Mouse (Mus musculus): Measurements from ENCODE around the gene Upk3b. TPM values are rescaled to one million over a fixed set of nuclear protein-coding genes. Genes with fewer than 3 reads are reported as not detected.

Upk3b gene
- polyA plus RNA-seq, 1 experiment from 2014 or later: 6.0 TPM

DNA sequence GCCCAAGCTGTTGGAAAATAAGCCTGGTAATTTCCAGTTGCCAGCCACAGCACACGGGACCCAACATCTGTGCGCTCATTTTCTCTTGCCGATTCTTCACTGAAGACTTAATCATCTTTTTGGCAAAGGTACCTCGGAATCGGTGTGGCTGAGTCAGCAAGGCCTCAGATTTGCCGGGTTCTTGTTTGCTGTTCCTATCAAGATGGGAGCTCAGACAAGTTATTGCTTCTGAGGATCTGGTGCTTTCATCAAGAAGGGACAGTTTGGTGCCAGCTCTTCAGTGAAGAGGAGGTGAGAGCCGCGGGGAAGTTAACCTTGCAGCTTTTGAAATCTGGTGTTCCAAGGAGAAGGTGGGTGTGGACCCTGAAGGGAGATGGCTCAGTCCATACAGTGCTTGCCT, 42.1 kb upstream of the Upk3b start:
- Histone ChIP-seq H3K27me3 (ENCODE audit: insufficient read depth, low read length) (no peaks in the 10 kb centered on the region), H3K9me3 (replicated peaks; ENCODE audit: low read length) (no peaks in the 10 kb centered on the region), H3K4me2 (ENCODE audit: low read length) (peak overlapping the region; percentile 84; the same call in 1 of the 2 replicates), H3K4me1 (replicated peaks; ENCODE audit: insufficient read depth, low read length) (no peaks in the 10 kb centered on the region), H3K4me3 (replicated peaks; ENCODE audit: low read depth, low read length) (no peak overlapping the region), H3K36me3 (ENCODE audit: insufficient read depth, low read length) (peaks cover 21% of the 10 kb centered on the region), H3K27ac (no peak overlapping the region), H3K9ac (ENCODE audit: low read depth, low read length) (0 out of 2 replicates have a peak overlapping the region, but pooled peaks have one; percentile 31)
- DNase-seq (ENCODE audit: low spot score) (no peak), ATAC-seq (replicated peaks; ENCODE audit: low FRiP score, low read depth) (no peak)
- TF ChIP-seq CTCF (IDR thresholded peaks at IDR 0.05; ENCODE audit: low read depth): no peak
- 90% methylated on average over 8 of the region's 8 CpGs for WGBS

DNA sequence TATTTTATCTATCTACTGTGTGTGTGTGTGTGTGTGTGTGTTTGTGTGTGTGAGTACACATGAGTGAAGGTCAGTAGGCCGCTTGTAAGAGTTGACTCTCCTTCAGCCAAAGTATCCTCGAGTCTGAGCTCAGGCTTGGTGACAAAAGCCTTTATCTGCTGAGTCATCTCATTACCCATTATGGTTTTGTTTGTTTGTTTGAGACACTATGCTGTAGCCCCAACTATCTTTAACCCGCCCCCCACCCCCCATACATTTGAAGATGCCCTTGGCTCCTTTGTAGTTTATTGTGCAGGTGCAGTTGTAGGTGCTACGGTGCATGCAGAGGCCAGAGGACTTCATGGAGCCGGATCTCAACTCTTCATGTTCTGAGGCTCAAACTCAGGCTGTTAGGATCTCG, 37.1 kb upstream of the Upk3b start:
- WGBS: 95% methylated on average over 6 of the region's 6 CpGs
- no peak for DNase-seq (ENCODE audit: low spot score)

DNA sequence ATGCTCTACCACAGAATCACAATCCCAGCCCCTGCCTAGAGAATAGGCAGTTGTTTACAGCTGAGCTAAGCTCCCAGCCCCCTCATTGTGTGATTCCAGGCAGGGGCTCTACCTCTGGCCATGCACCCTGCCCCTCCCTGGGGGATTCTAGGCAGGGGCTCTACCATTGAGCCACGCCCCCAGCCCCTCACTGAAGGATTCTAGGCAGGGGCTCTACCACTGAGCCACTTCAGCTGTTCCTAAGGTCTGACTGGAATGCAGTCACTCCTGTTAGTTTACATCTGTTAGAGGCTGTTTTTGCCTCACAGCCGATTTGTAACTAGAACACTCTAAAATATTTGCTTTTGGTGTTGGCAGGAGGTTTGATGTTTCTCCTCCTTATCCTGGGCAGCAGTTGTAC, 36.0 kb upstream of the Upk3b start:
- WGBS: 54% methylated on average over 2 of the region's 2 CpGs
- TF ChIP-seq CTCF (IDR thresholded peaks at IDR 0.05; ENCODE audit: low read depth): no peak
- ATAC-seq (replicated peaks; ENCODE audit: low FRiP score, low read depth): no peak

More for the DNA sequence above, 37.1 kb upstream of the Upk3b start:
- no peak for ATAC-seq (replicated peaks; ENCODE audit: low FRiP score, low read depth)
- Histone ChIP-seq H3K4me2 (ENCODE audit: low read length) (no peak overlapping the region), H3K27ac (no peak overlapping the region), H3K27me3 (ENCODE audit: insufficient read depth, low read length) (no peaks in the 10 kb centered on the region), H3K4me1 (replicated peaks; ENCODE audit: insufficient read depth, low read length) (no peaks in the 10 kb centered on the region; the same call in 1 of the 2 replicates), H3K36me3 (ENCODE audit: insufficient read depth, low read length) (peaks cover 21% of the 10 kb centered on the region), H3K9me3 (replicated peaks; ENCODE audit: low read length) (no peaks in the 10 kb centered on the region), H3K4me3 (replicated peaks; ENCODE audit: low read depth, low read length) (no peak overlapping the region), H3K9ac (ENCODE audit: low read depth, low read length) (no peak overlapping the region)
- TF ChIP-seq CTCF (IDR thresholded peaks at IDR 0.05; ENCODE audit: low read depth): no peak

DNA sequence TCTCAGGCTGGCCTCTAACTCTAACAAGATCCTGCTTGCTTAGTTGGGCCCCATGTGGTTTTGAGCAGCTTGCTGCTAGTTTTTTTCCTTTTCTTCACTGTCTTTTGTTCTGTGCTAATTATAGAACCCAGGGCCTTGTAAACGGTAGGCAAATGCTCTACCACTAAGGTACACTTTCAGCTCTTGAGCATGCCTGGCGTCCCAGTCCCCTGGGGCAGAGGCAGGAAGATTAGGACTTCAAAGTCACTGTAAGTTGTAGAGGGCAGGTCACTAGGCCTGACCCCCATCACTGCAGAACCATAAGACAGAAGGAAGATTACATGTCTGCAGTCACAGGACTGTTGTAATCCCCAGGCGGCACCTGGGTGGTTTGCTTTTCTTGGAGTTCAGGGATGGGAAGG, 35.5 kb upstream of the Upk3b start:
- DNase-seq (ENCODE audit: low spot score) (no peak), ATAC-seq (replicated peaks; ENCODE audit: low FRiP score, low read depth) (no peak)
- H3K4me3 ChIP-seq (replicated peaks; ENCODE audit: low read depth, low read length): no peak overlapping the region
- H3K4me1 ChIP-seq (replicated peaks; ENCODE audit: insufficient read depth, low read length): no peaks in the 10 kb centered on the region; the same call in 1 of the 2 replicates
- no peak overlapping the region for H3K9ac ChIP-seq (ENCODE audit: low read depth, low read length)
- no peak overlapping the region; the same call in 1 of the 2 replicates for H3K27ac ChIP-seq
- no peaks in the 10 kb centered on the region for H3K27me3 ChIP-seq (ENCODE audit: insufficient read depth, low read length)
- WGBS: 26% methylated on average over 3 of the region's 3 CpGs
- H3K36me3 ChIP-seq (ENCODE audit: insufficient read depth, low read length): peaks cover 14% of the 10 kb centered on the region
- no peaks in the 10 kb centered on the region for H3K9me3 ChIP-seq (replicated peaks; ENCODE audit: low read length)
- TF ChIP-seq CTCF (IDR thresholded peaks at IDR 0.05; ENCODE audit: low read depth): no peak
- no peak overlapping the region for H3K4me2 ChIP-seq (ENCODE audit: low read length)

More for the DNA sequence above, 36.0 kb upstream of the Upk3b start:
- Histone ChIP-seq H3K27ac (no peak overlapping the region), H3K9me3 (replicated peaks; ENCODE audit: low read length) (no peaks in the 10 kb centered on the region), H3K36me3 (ENCODE audit: insufficient read depth, low read length) (peaks cover 18% of the 10 kb centered on the region), H3K27me3 (ENCODE audit: insufficient read depth, low read length) (no peaks in the 10 kb centered on the region), H3K4me3 (replicated peaks; ENCODE audit: low read depth, low read length) (no peak overlapping the region), H3K4me2 (ENCODE audit: low read length) (no peak overlapping the region), H3K4me1 (replicated peaks; ENCODE audit: insufficient read depth, low read length) (no peaks in the 10 kb centered on the region; the same call in 1 of the 2 replicates), H3K9ac (ENCODE audit: low read depth, low read length) (no peak overlapping the region)
- DNase-seq (ENCODE audit: low spot score): no peak

DNA sequence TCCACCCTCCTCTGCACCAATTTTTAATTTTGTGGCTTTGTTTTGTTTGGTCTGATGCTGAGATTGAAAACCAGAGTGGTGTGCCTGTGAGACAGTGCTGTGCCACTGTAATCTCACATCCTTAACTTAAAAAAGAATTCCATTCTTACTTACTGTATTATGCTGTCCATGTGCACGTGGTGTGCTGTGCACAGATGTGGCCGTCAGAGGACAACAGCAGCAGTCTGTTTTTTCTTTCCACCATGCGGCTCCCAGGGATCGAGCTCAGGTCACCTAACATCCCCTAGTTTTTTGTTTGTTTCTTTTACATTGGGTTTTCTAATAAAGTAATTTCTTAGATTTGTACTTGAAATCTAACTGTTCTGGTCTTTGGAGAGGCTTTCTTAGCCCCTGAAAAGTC, 33.8 kb upstream of the Upk3b start:
- no peak overlapping the region for H3K4me3 ChIP-seq (replicated peaks; ENCODE audit: low read depth, low read length)
- ATAC-seq (replicated peaks; ENCODE audit: low FRiP score, low read depth) (no peak), DNase-seq (ENCODE audit: low spot score) (no peak)
- H3K27ac ChIP-seq: no peak overlapping the region
- no peaks in the 10 kb centered on the region for H3K9me3 ChIP-seq (replicated peaks; ENCODE audit: low read length)
- no peak overlapping the region for H3K9ac ChIP-seq (ENCODE audit: low read depth, low read length)
- no peak overlapping the region for H3K4me2 ChIP-seq (ENCODE audit: low read length)
- H3K27me3 ChIP-seq (ENCODE audit: insufficient read depth, low read length): no peaks in the 10 kb centered on the region
- no peak for TF ChIP-seq CTCF (IDR thresholded peaks at IDR 0.05; ENCODE audit: low read depth)
- 0 out of 2 replicates have a peak, but pooled peaks cover 3% of the 10 kb centered on the region for H3K36me3 ChIP-seq (ENCODE audit: insufficient read depth, low read length)
- WGBS: 46% methylated on average over 4 of the region's 4 CpGs
- H3K4me1 ChIP-seq (replicated peaks; ENCODE audit: insufficient read depth, low read length): no peaks in the 10 kb centered on the region; the same call in 1 of the 2 replicates

DNA sequence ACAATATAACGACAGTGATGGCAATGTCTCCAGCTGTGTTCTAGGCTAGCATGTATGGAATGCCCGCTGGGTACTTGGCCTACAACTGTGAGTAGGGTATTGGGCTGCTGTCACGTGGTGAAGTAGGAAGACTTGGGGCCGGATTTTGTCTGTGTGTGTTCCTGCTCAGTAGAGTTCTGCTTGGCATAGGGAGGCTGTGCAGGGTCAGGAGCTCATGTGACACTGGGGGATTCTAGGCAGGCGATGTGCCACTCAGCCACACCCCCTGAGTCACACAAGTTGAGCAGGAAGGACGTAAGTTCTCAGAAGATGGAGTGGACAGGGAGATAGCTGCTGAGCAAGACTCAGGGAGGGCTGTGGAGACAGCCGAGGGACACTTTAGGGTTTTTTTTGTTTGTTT, 30.6 kb upstream of the Upk3b start:
- H3K4me3 ChIP-seq (replicated peaks; ENCODE audit: low read depth, low read length): no peak overlapping the region
- TF ChIP-seq CTCF (IDR thresholded peaks at IDR 0.05; ENCODE audit: low read depth): no peak
- 64% methylated on average over 7 of the region's 7 CpGs for WGBS

DNA sequence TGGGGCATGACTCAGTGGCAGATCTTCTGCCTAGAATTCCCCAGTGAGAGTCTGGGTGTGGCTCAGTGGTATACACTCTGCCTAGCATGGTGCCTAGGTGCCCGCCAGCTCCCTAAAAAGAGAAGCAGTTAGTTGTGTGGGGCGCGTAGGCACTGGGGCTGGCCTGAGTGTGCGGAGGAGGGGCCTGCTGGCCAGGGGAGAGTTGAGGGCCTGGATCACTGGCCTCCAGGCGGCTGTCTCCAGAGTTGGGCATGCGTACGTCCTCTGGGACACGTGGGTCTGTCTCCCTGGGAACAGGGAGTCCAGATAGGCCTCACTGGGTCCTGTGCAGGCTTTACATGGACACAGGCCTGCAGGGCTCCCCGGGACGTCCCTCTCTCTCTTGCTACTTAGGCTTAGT, 23.4 kb upstream of the Upk3b start:
- no peak overlapping the region for H3K9ac ChIP-seq (ENCODE audit: low read depth, low read length)

More for the DNA sequence above, 30.6 kb upstream of the Upk3b start:
- Histone ChIP-seq H3K27me3 (ENCODE audit: insufficient read depth, low read length) (no peaks in the 10 kb centered on the region), H3K36me3 (ENCODE audit: insufficient read depth, low read length) (peaks cover 17% of the 10 kb centered on the region; the same call in 1 of the 2 replicates), H3K27ac (no peak overlapping the region), H3K4me1 (replicated peaks; ENCODE audit: insufficient read depth, low read length) (no peaks in the 10 kb centered on the region; the same call in 1 of the 2 replicates), H3K9me3 (replicated peaks; ENCODE audit: low read length) (no peaks in the 10 kb centered on the region), H3K4me2 (ENCODE audit: low read length) (no peak overlapping the region), H3K9ac (ENCODE audit: low read depth, low read length) (no peak overlapping the region)
- ATAC-seq (replicated peaks; ENCODE audit: low FRiP score, low read depth) (no peak), DNase-seq (ENCODE audit: low spot score) (no peak)

More for the DNA sequence above, 23.4 kb upstream of the Upk3b start:
- no peak for TF ChIP-seq CTCF (IDR thresholded peaks at IDR 0.05; ENCODE audit: low read depth)
- WGBS: 56% methylated on average over 10 of the region's 10 CpGs
- H3K4me2 ChIP-seq (ENCODE audit: low read length): no peak overlapping the region
- H3K27ac ChIP-seq: peak overlapping the region; percentile 77
- peak; percentile 88 for ATAC-seq (replicated peaks; ENCODE audit: low FRiP score, low read depth)
- H3K9me3 ChIP-seq (replicated peaks; ENCODE audit: low read length): no peaks in the 10 kb centered on the region
- no peaks in the 10 kb centered on the region for H3K27me3 ChIP-seq (ENCODE audit: insufficient read depth, low read length)
- H3K36me3 ChIP-seq (ENCODE audit: insufficient read depth, low read length): peaks cover 18% of the 10 kb centered on the region; the same call in 1 of the 2 replicates
- peaks cover 11% of the 10 kb centered on the region for H3K4me1 ChIP-seq (replicated peaks; ENCODE audit: insufficient read depth, low read length)
- no peak overlapping the region for H3K4me3 ChIP-seq (replicated peaks; ENCODE audit: low read depth, low read length)
- DNase-seq (ENCODE audit: low spot score): peak; percentile 67

Data from kidney, postnatal 0 days (tissue).